Mouse (Mus musculus) embryonic facial prominence, embryonic 14.5 days (tissue): ENCODE data around the gene Prdm1. TPM values are rescaled to one million over a fixed set of nuclear protein-coding genes. Genes with fewer than 3 reads are reported as not detected.

Source experiments
- ATAC-seq: fragments of 200-750 bp; cut with Nextera tagmentation; 2 replicates; pipeline ENCODE4 v1.8.0; 2017; ENCODE audit warnings: low read depth, moderate number of reproducible peaks, moderate TSS enrichment
- DNase-seq: peaks from one replicate; pipeline ENCODE4 v3.0.0-alpha.2; 2015; ENCODE audit warnings: low spot score
- H3K27ac ChIP-seq: fragments of 300-500 bp; sonication (generic); replicated peaks from 2 replicates; pipeline ENCODE4 v1.5.1; 2014; ENCODE audit warnings: low read depth, mild to moderate bottlenecking, low read length, moderate library complexity
- H3K27me3 ChIP-seq: fragments of 300-500 bp; sonication (generic); replicated peaks from 2 replicates; pipeline ENCODE4 v1.6.1; 2014; ENCODE audit warnings: low read length; ENCODE audit not compliant: control insufficient read depth, insufficient read depth
- H3K36me3 ChIP-seq: fragments of 300-500 bp; sonication (generic); 2 replicates; pipeline ENCODE4 v1.6.1; 2014; ENCODE audit warnings: low read length, mixed read lengths; ENCODE audit not compliant: control insufficient read depth, insufficient read depth
- H3K4me1 ChIP-seq: fragments of 300-500 bp; sonication (generic); 2 replicates; pipeline ENCODE4 v1.6.1; 2014; ENCODE audit warnings: antibody characterized with exemption, low read length; ENCODE audit not compliant: control insufficient read depth, insufficient read depth
- H3K4me2 ChIP-seq: fragments of 300-500 bp; sonication (generic); 2 replicates; pipeline ENCODE4 v1.6.1; 2014; ENCODE audit warnings: low read depth, mild to moderate bottlenecking, low read length, moderate library complexity, mixed read lengths
- H3K4me3 ChIP-seq: fragments of 300-500 bp; sonication (generic); 2 replicates; pipeline ENCODE4 v1.5.1; 2014; ENCODE audit warnings: low read depth, mild to moderate bottlenecking, low read length
- H3K9ac ChIP-seq: fragments of 300-500 bp; sonication (generic); 2 replicates; pipeline ENCODE4 v1.6.1; 2014; ENCODE audit warnings: low read depth, mild to moderate bottlenecking, low read length, moderate library complexity, mixed read lengths
- H3K9me3 ChIP-seq: fragments of 300-500 bp; sonication (generic); 2 replicates; pipeline ENCODE4 v1.6.1; 2016; ENCODE audit warnings: low read length; ENCODE audit not compliant: control insufficient read depth
- WGBS: fragments of 180-500 bp; shearing (Covaris S2); extraction: QIAGEN DNeasy Blood & Tissue Kit; methylation state at CpG from one replicate; pipeline ENCODE4 v1.1.7; 2014; 5-methylcytosine and 5-hydroxymethylcytosine counted together
- polyA plus RNA-seq: library from polyadenylated mRNA; unstranded; fragments of >200 nt; fragmentation: Nextera tagmentation; extraction: Ambion mirVana; gene quantifications from 2 replicates; pipeline ENCODE4 v1.2.1, GENCODE M21; 2014

Prdm1 gene
- polyA plus RNA-seq, 1 experiment from 2014 or later: 3.1 TPM

- WGBS: 80% methylated on average over 11 of the region's 11 CpGs
- no peak for ATAC-seq
- H3K4me1 ChIP-seq: no peaks in the 10 kb centered on the region
- no peaks in the 10 kb centered on the region for H3K36me3 ChIP-seq
- no peak overlapping the region for H3K4me3 ChIP-seq
- no peak overlapping the region for H3K4me2 ChIP-seq
- no peak overlapping the region for H3K9ac ChIP-seq
- H3K9me3 ChIP-seq: no peaks in the 10 kb centered on the region
- H3K27ac ChIP-seq: no peak overlapping the region
- no peaks in the 10 kb centered on the region for H3K27me3 ChIP-seq
- peak; percentile 27 for DNase-seq
These were observed 118.3 kb downstream of the Prdm1 start for GRCm38 (mm10) chr10:44409958-44410357.

- H3K27me3 ChIP-seq: no peaks in the 10 kb centered on the region
- H3K4me2 ChIP-seq: no peak overlapping the region
- no peaks in the 10 kb centered on the region for H3K4me1 ChIP-seq
- H3K36me3 ChIP-seq: no peaks in the 10 kb centered on the region
- DNase-seq (no peak), ATAC-seq (no peak)
- WGBS: 59% methylated on average over 10 of the region's 10 CpGs
- no peak overlapping the region for H3K9ac ChIP-seq
- no peak overlapping the region for H3K27ac ChIP-seq
- H3K9me3 ChIP-seq: no peaks in the 10 kb centered on the region
- H3K4me3 ChIP-seq: no peak overlapping the region
These were observed 119.2 kb downstream of the Prdm1 start for GRCm38 (mm10) chr10:44409054-44409453.

- H3K4me1 ChIP-seq: no peaks in the 10 kb centered on the region
- ATAC-seq (no peak), DNase-seq (no peak)
- no peak overlapping the region for H3K4me3 ChIP-seq
- H3K9ac ChIP-seq: no peak overlapping the region
- H3K36me3 ChIP-seq: no peaks in the 10 kb centered on the region
- no peaks in the 10 kb centered on the region for H3K9me3 ChIP-seq
- no peak overlapping the region for H3K4me2 ChIP-seq
- 61% methylated on average over 7 of the region's 7 CpGs for WGBS
- no peaks in the 10 kb centered on the region for H3K27me3 ChIP-seq
- H3K27ac ChIP-seq: no peak overlapping the region
These were observed 124.9 kb downstream of the Prdm1 start for GRCm38 (mm10) chr10:44403415-44403814.

GRCm38 (mm10) chr10:44401600-44401999 lies 126.7 kb downstream of the Prdm1 start:
- ATAC-seq (no peak), DNase-seq (no peak)
- 61% methylated on average over 10 of the region's 10 CpGs for WGBS
- H3K9ac ChIP-seq: no peak overlapping the region
- no peaks in the 10 kb centered on the region for H3K36me3 ChIP-seq
- no peaks in the 10 kb centered on the region for H3K9me3 ChIP-seq
- H3K27ac ChIP-seq: no peak overlapping the region
- no peaks in the 10 kb centered on the region for H3K4me1 ChIP-seq
- no peaks in the 10 kb centered on the region for H3K27me3 ChIP-seq
- H3K4me2 ChIP-seq: no peak overlapping the region
- no peak overlapping the region for H3K4me3 ChIP-seq

GRCm38 (mm10) chr10:44400602-44401001 lies 127.7 kb downstream of the Prdm1 start:
- DNase-seq: no peak
- H3K27me3 ChIP-seq: no peaks in the 10 kb centered on the region
- no peaks in the 10 kb centered on the region for H3K9me3 ChIP-seq
- no peaks in the 10 kb centered on the region for H3K36me3 ChIP-seq
- no peak for ATAC-seq
- no peak overlapping the region for H3K27ac ChIP-seq
- WGBS: 65% methylated on average over 13 of the region's 13 CpGs
- H3K4me2 ChIP-seq: no peak overlapping the region
- no peaks in the 10 kb centered on the region for H3K4me1 ChIP-seq
- no peak overlapping the region for H3K4me3 ChIP-seq
- no peak overlapping the region for H3K9ac ChIP-seq

- DNase-seq (no peak), ATAC-seq (no peak)
- Histone ChIP-seq H3K27me3 (no peaks in the 10 kb centered on the region), H3K27ac (no peak overlapping the region), H3K4me1 (no peaks in the 10 kb centered on the region), H3K9ac (no peak overlapping the region), H3K9me3 (no peaks in the 10 kb centered on the region), H3K36me3 (no peaks in the 10 kb centered on the region), H3K4me2 (no peak overlapping the region), H3K4me3 (no peak overlapping the region)
- WGBS: 63% methylated on average over 3 of the region's 3 CpGs
These were observed 128.2 kb downstream of the Prdm1 start for GRCm38 (mm10) chr10:44400119-44400518.

- WGBS: 81% methylated on average over 8 of the region's 8 CpGs
- no peak for ATAC-seq
These were observed 135.4 kb downstream of the Prdm1 start for GRCm38 (mm10) chr10:44392855-44393254.

GRCm38 (mm10) chr10:44391509-44392290 lies 136.6 kb downstream of the Prdm1 start:
- H3K9ac ChIP-seq: no peak overlapping the region
- no peak overlapping the region for H3K4me2 ChIP-seq
- H3K4me3 ChIP-seq: no peak overlapping the region
- H3K36me3 ChIP-seq: no peaks in the 10 kb centered on the region
- DNase-seq (no peak), ATAC-seq (peak; percentile 30; the same call in 1 of the 2 replicates)
- no peak overlapping the region for H3K27ac ChIP-seq
- WGBS: 41% methylated on average over 12 of the region's 12 CpGs
- H3K4me1 ChIP-seq: 0 out of 2 replicates have a peak, but pooled peaks cover 2% of the 10 kb centered on the region
- H3K27me3 ChIP-seq: no peaks in the 10 kb centered on the region
- no peaks in the 10 kb centered on the region for H3K9me3 ChIP-seq

More at GRCm38 (mm10) chr10:44392855-44393254, 135.4 kb downstream of the Prdm1 start:
- H3K4me2 ChIP-seq: no peak overlapping the region
- no peaks in the 10 kb centered on the region for H3K36me3 ChIP-seq
- no peaks in the 10 kb centered on the region for H3K27me3 ChIP-seq
- no peak for DNase-seq
- no peak overlapping the region for H3K27ac ChIP-seq
- H3K4me3 ChIP-seq: no peak overlapping the region
- H3K4me1 ChIP-seq: 0 out of 2 replicates have a peak, but pooled peaks cover 2% of the 10 kb centered on the region
- no peaks in the 10 kb centered on the region for H3K9me3 ChIP-seq
- H3K9ac ChIP-seq: no peak overlapping the region

GRCm38 (mm10) chr10:44390286-44390685 lies 138.0 kb downstream of the Prdm1 start:
- Histone ChIP-seq H3K27ac (no peak overlapping the region), H3K36me3 (no peaks in the 10 kb centered on the region), H3K4me2 (no peak overlapping the region), H3K4me3 (no peak overlapping the region), H3K9ac (no peak overlapping the region), H3K27me3 (no peaks in the 10 kb centered on the region), H3K4me1 (0 out of 2 replicates have a peak, but pooled peaks cover 2% of the 10 kb centered on the region), H3K9me3 (no peaks in the 10 kb centered on the region)
- DNase-seq (no peak), ATAC-seq (no peak)
- WGBS: 77% methylated on average over 5 of the region's 5 CpGs
